Mouse (Mus musculus) intestine, embryonic 14.5 days (tissue): Measurements from ENCODE around the gene Pbrm1. TPM values are rescaled to one million over a fixed set of nuclear protein-coding genes. Genes with fewer than 3 reads are reported as not detected.
A peak's percentile ranks its signal among the peaks of the same experiment; 100 is the strongest.

Experiments
- ATAC-seq: fragments of 200-750 bp; cut with Nextera tagmentation; replicated peaks from 2 replicates; pipeline ENCODE4 v1.8.0; 2017; ENCODE audit warnings: low read depth, moderate number of reproducible peaks, moderate TSS enrichment, moderate library complexity; ENCODE audit not compliant: low FRiP score, low TSS enrichment
- DNase-seq: peaks from one replicate; pipeline ENCODE4 v3.0.0-alpha.2; 2018; ENCODE audit warnings: low spot score
- H3K27ac ChIP-seq: fragments of 300-500 bp; sonication (generic); 2 replicates; pipeline ENCODE4 v1.5.1; 2014; ENCODE audit warnings: low read depth, mild to moderate bottlenecking, control low read depth
- H3K27me3 ChIP-seq: fragments of 300-500 bp; sonication (generic); replicated peaks from 2 replicates; pipeline ENCODE4 v1.6.1; 2014; ENCODE audit warnings: low read length, control low read depth; ENCODE audit not compliant: control insufficient read depth, insufficient read depth
- H3K36me3 ChIP-seq: fragments of 300-500 bp; sonication (generic); 2 replicates; pipeline ENCODE4 v1.6.1; 2014; ENCODE audit warnings: low read length, control low read depth; ENCODE audit not compliant: control insufficient read depth, insufficient read depth
- H3K4me1 ChIP-seq: fragments of 300-500 bp; sonication (generic); replicated peaks from 2 replicates; pipeline ENCODE4 v1.6.1; 2014; ENCODE audit warnings: low read length, control low read depth, mixed read lengths; ENCODE audit not compliant: control insufficient read depth, insufficient read depth
- H3K4me2 ChIP-seq: fragments of 300-500 bp; sonication (generic); 2 replicates; pipeline ENCODE4 v1.6.1; 2014; ENCODE audit warnings: low read length
- H3K4me3 ChIP-seq: fragments of 300-500 bp; sonication (generic); 2 replicates; pipeline ENCODE4 v1.5.1; 2014; ENCODE audit warnings: low read depth, low read length, control low read depth, mixed read lengths
- H3K9ac ChIP-seq: fragments of 300-500 bp; sonication (generic); 2 replicates; pipeline ENCODE4 v1.6.1; 2014; ENCODE audit warnings: mild to moderate bottlenecking, low read length
- H3K9me3 ChIP-seq: fragments of 300-500 bp; sonication (generic); 2 replicates; pipeline ENCODE4 v1.6.1; 2016; ENCODE audit warnings: low read length, control low read depth; ENCODE audit not compliant: control insufficient read depth
- WGBS: fragments of 180-500 bp; shearing (Covaris S2); extraction: QIAGEN DNeasy Blood & Tissue Kit; methylation state at CpG from one replicate; pipeline ENCODE4 v1.1.7; 2014; 5-methylcytosine and 5-hydroxymethylcytosine counted together
- polyA plus RNA-seq: library from polyadenylated mRNA; unstranded; fragments of >200 nt; fragmentation: Nextera tagmentation; extraction: Ambion mirVana; gene quantifications from 2 replicates; pipeline ENCODE4 v1.2.1, GENCODE M21; 2014

The Pbrm1 gene
- polyA plus RNA-seq, 1 experiment from 2014 or later: 93.7 TPM

GRCm38 (mm10) chr14:31138897-31139429, 120.0 kb downstream of the Pbrm1 start:
- ATAC-seq (no peak), DNase-seq (no peak)
- H3K9me3 ChIP-seq: no peaks in the 10 kb centered on the region
- H3K4me3 ChIP-seq: no peak overlapping the region
- H3K4me1 ChIP-seq: no peaks in the 10 kb centered on the region
- H3K9ac ChIP-seq: no peak overlapping the region
- 89% methylated on average over 9 of the region's 9 CpGs for WGBS
- H3K36me3 ChIP-seq: peaks cover 73% of the 10 kb centered on the region
- no peaks in the 10 kb centered on the region for H3K27me3 ChIP-seq
- no peak overlapping the region for H3K4me2 ChIP-seq
- no peak overlapping the region for H3K27ac ChIP-seq

- WGBS: 87% methylated on average over 12 of the region's 12 CpGs
- Histone ChIP-seq H3K9me3 (no peaks in the 10 kb centered on the region), H3K4me2 (no peak overlapping the region), H3K4me1 (no peaks in the 10 kb centered on the region), H3K36me3 (peaks cover 67% of the 10 kb centered on the region), H3K27me3 (no peaks in the 10 kb centered on the region), H3K27ac (no peak overlapping the region), H3K9ac (no peak overlapping the region), H3K4me3 (no peak overlapping the region)
- DNase-seq (no peak), ATAC-seq (no peak)
Measured at GRCm38 (mm10) chr14:31139666-31140065, 120.7 kb downstream of the Pbrm1 start.

GRCm38 (mm10) chr14:31140141-31140540, 121.2 kb downstream of the Pbrm1 start:
- Histone ChIP-seq H3K9ac (no peak overlapping the region), H3K9me3 (no peaks in the 10 kb centered on the region), H3K4me2 (no peak overlapping the region), H3K4me1 (no peaks in the 10 kb centered on the region), H3K36me3 (peaks cover 62% of the 10 kb centered on the region), H3K27ac (no peak overlapping the region), H3K4me3 (no peak overlapping the region), H3K27me3 (no peaks in the 10 kb centered on the region)
- DNase-seq (no peak), ATAC-seq (no peak)
- 92% methylated on average over 15 of the region's 15 CpGs for WGBS

GRCm38 (mm10) chr14:31141011-31141410, 122.1 kb downstream of the Pbrm1 start:
- 94% methylated on average over 14 of the region's 14 CpGs for WGBS
- Histone ChIP-seq H3K4me2 (no peak overlapping the region), H3K27ac (no peak overlapping the region), H3K9ac (no peak overlapping the region), H3K4me3 (no peak overlapping the region), H3K36me3 (peaks cover 53% of the 10 kb centered on the region), H3K27me3 (no peaks in the 10 kb centered on the region), H3K9me3 (no peaks in the 10 kb centered on the region), H3K4me1 (no peaks in the 10 kb centered on the region)
- DNase-seq (no peak), ATAC-seq (no peak)

GRCm38 (mm10) chr14:31145694-31146093, 126.8 kb downstream of the Pbrm1 start:
- ATAC-seq (no peak), DNase-seq (no peak)
- H3K4me2 ChIP-seq: no peak overlapping the region
- H3K36me3 ChIP-seq: peaks cover 9% of the 10 kb centered on the region; the same call in 1 of the 2 replicates
- WGBS: 90% methylated on average over 11 of the region's 11 CpGs
- no peak overlapping the region for H3K27ac ChIP-seq
- H3K9me3 ChIP-seq: no peaks in the 10 kb centered on the region
- H3K4me1 ChIP-seq: no peaks in the 10 kb centered on the region
- H3K27me3 ChIP-seq: no peaks in the 10 kb centered on the region
- no peak overlapping the region for H3K9ac ChIP-seq
- H3K4me3 ChIP-seq: no peak overlapping the region

- DNase-seq (no peak), ATAC-seq (peak; percentile 24)
- H3K27me3 ChIP-seq: no peaks in the 10 kb centered on the region
- no peak overlapping the region for H3K4me3 ChIP-seq
- no peaks in the 10 kb centered on the region for H3K36me3 ChIP-seq
- H3K27ac ChIP-seq: no peak overlapping the region
- H3K9ac ChIP-seq: no peak overlapping the region
- H3K4me2 ChIP-seq: no peak overlapping the region
- no peaks in the 10 kb centered on the region for H3K4me1 ChIP-seq
- no peaks in the 10 kb centered on the region for H3K9me3 ChIP-seq
- WGBS: 72% methylated on average over 27 of the region's 27 CpGs
Measured at GRCm38 (mm10) chr14:31160196-31161150, 141.5 kb downstream of the Pbrm1 start.

GRCm38 (mm10) chr14:31161191-31161590, 142.3 kb downstream of the Pbrm1 start:
- no peaks in the 10 kb centered on the region for H3K27me3 ChIP-seq
- H3K4me1 ChIP-seq: no peaks in the 10 kb centered on the region
- DNase-seq (no peak), ATAC-seq (no peak)
- H3K4me2 ChIP-seq: no peak overlapping the region
- H3K9ac ChIP-seq: no peak overlapping the region
- no peaks in the 10 kb centered on the region for H3K9me3 ChIP-seq
- no peak overlapping the region for H3K27ac ChIP-seq
- H3K4me3 ChIP-seq: no peak overlapping the region
- 86% methylated on average over 7 of the region's 7 CpGs for WGBS
- H3K36me3 ChIP-seq: no peaks in the 10 kb centered on the region

GRCm38 (mm10) chr14:31161638-31162037, 142.7 kb downstream of the Pbrm1 start:
- no peaks in the 10 kb centered on the region for H3K36me3 ChIP-seq
- WGBS: 76% methylated on average over 10 of the region's 10 CpGs
- H3K4me1 ChIP-seq: peaks cover 4% of the 10 kb centered on the region; the same call in 1 of the 2 replicates
- H3K4me2 ChIP-seq: no peak overlapping the region
- no peaks in the 10 kb centered on the region for H3K27me3 ChIP-seq
- DNase-seq: no peak
- no peak for ATAC-seq
- H3K4me3 ChIP-seq: no peak overlapping the region
- H3K27ac ChIP-seq: no peak overlapping the region
- H3K9me3 ChIP-seq: no peaks in the 10 kb centered on the region
- H3K9ac ChIP-seq: no peak overlapping the region
